Mouse (Mus musculus) intestine, embryonic 16.5 days (tissue): Measurements from ENCODE around the gene Ephb3. TPM values are rescaled to one million over a fixed set of nuclear protein-coding genes. Genes with fewer than 3 reads are reported as not detected.

Experiments used
- ATAC-seq: fragments of 200-750 bp; cut with Nextera tagmentation; 2 replicates; pipeline ENCODE4 v1.8.0; 2017; ENCODE audit warnings: moderate TSS enrichment, moderate library complexity
- H3K27ac ChIP-seq: fragments of 300-500 bp; sonication (generic); 2 replicates; pipeline ENCODE4 v1.5.1; 2014; ENCODE audit warnings: mild to moderate bottlenecking, low read length
- H3K27me3 ChIP-seq: fragments of 300-500 bp; sonication (generic); replicated peaks from 2 replicates; pipeline ENCODE4 v1.6.1; 2014; ENCODE audit warnings: low read length, control low read depth, mixed read lengths; ENCODE audit not compliant: control insufficient read depth, insufficient read depth
- H3K36me3 ChIP-seq: fragments of 300-500 bp; sonication (generic); 2 replicates; pipeline ENCODE4 v1.6.1; 2014; ENCODE audit warnings: low read length, control low read depth; ENCODE audit not compliant: control insufficient read depth, insufficient read depth
- H3K4me1 ChIP-seq: fragments of 300-500 bp; sonication (generic); 2 replicates; pipeline ENCODE4 v1.6.1; 2014; ENCODE audit warnings: low read length, control low read depth, mixed read lengths; ENCODE audit not compliant: control insufficient read depth, insufficient read depth
- H3K4me2 ChIP-seq: fragments of 300-500 bp; sonication (generic); 2 replicates; pipeline ENCODE4 v1.6.1; 2014; ENCODE audit warnings: low read depth, low read length, control low read depth
- H3K4me3 ChIP-seq: fragments of 300-500 bp; sonication (generic); 2 replicates; pipeline ENCODE4 v1.5.1; 2014; ENCODE audit warnings: mild to moderate bottlenecking, low read length
- H3K9ac ChIP-seq: fragments of 300-500 bp; sonication (generic); 2 replicates; pipeline ENCODE4 v1.6.1; 2014; ENCODE audit warnings: low read depth, low read length
- H3K9me3 ChIP-seq: fragments of 300-500 bp; sonication (generic); 2 replicates; pipeline ENCODE4 v1.6.1; 2016; ENCODE audit warnings: low read length, control low read depth; ENCODE audit not compliant: control insufficient read depth
- WGBS: fragments of 180-500 bp; shearing (Covaris S2); extraction: QIAGEN DNeasy Blood & Tissue Kit; methylation state at CpG from one replicate; pipeline ENCODE4 v1.1.7; 2014; 5-methylcytosine and 5-hydroxymethylcytosine counted together
- polyA plus RNA-seq: library from polyadenylated mRNA; unstranded; fragments of >200 nt; fragmentation: Nextera tagmentation; extraction: Ambion mirVana; gene quantifications from 2 replicates; pipeline ENCODE4 v1.2.1, GENCODE M21; 2015

Gene Ephb3
- polyA plus RNA-seq, 1 experiment from 2014 or later = 9.1 TPM

- 0 out of 2 replicates have a peak, but pooled peaks cover 3% of the 10 kb centered on the region for H3K4me1 ChIP-seq
- H3K4me3 ChIP-seq = no peak overlapping the region
- H3K27ac ChIP-seq = no peak overlapping the region
- H3K27me3 ChIP-seq = no peaks in the 10 kb centered on the region
- 53% methylated on average over 7 of the region's 7 CpGs for WGBS
- no peak for ATAC-seq
- no peaks in the 10 kb centered on the region for H3K9me3 ChIP-seq
- no peak overlapping the region for H3K9ac ChIP-seq
- H3K4me2 ChIP-seq = no peak overlapping the region
- H3K36me3 ChIP-seq = no peaks in the 10 kb centered on the region
These were observed 17.0 kb upstream of the Ephb3 start for GRCm38 (mm10) chr16:21187568-21187967.

GRCm38 (mm10) chr16:21188345-21188744 is 16.2 kb upstream of the Ephb3 start:
- H3K4me3 ChIP-seq = no peak overlapping the region
- H3K36me3 ChIP-seq = no peaks in the 10 kb centered on the region
- no peak overlapping the region for H3K9ac ChIP-seq
- 78% methylated on average over 3 of the region's 3 CpGs for WGBS
- no peaks in the 10 kb centered on the region for H3K9me3 ChIP-seq
- no peak overlapping the region for H3K4me2 ChIP-seq
- no peak overlapping the region for H3K27ac ChIP-seq
- ATAC-seq = no peak
- no peaks in the 10 kb centered on the region for H3K27me3 ChIP-seq
- 0 out of 2 replicates have a peak, but pooled peaks cover 3% of the 10 kb centered on the region for H3K4me1 ChIP-seq

- WGBS = 67% methylated on average over 14 of the region's 14 CpGs
- Histone ChIP-seq H3K4me1 (0 out of 2 replicates have a peak, but pooled peaks cover 3% of the 10 kb centered on the region), H3K4me2 (no peak overlapping the region), H3K9me3 (no peaks in the 10 kb centered on the region), H3K4me3 (no peak overlapping the region), H3K27ac (no peak overlapping the region), H3K36me3 (no peaks in the 10 kb centered on the region), H3K9ac (no peak overlapping the region), H3K27me3 (no peaks in the 10 kb centered on the region)
- no peak for ATAC-seq
These were observed 13.0 kb upstream of the Ephb3 start for GRCm38 (mm10) chr16:21191569-21191968.

- Histone ChIP-seq H3K9ac (no peak overlapping the region), H3K4me2 (no peak overlapping the region), H3K36me3 (no peaks in the 10 kb centered on the region), H3K27ac (no peak overlapping the region), H3K9me3 (no peaks in the 10 kb centered on the region), H3K27me3 (no peaks in the 10 kb centered on the region), H3K4me3 (no peak overlapping the region), H3K4me1 (0 out of 2 replicates have a peak, but pooled peaks cover 3% of the 10 kb centered on the region)
- 28% methylated on average over 7 of the region's 7 CpGs for WGBS
- ATAC-seq = peak; percentile 67
These were observed 11.8 kb upstream of the Ephb3 start for GRCm38 (mm10) chr16:21192509-21193354.

- ATAC-seq = no peak
- 83% methylated on average over 12 of the region's 12 CpGs for WGBS
These were observed 10.4 kb upstream of the Ephb3 start for GRCm38 (mm10) chr16:21194182-21194581.

GRCm38 (mm10) chr16:21195260-21195866 is 9.2 kb upstream of the Ephb3 start:
- Histone ChIP-seq H3K27me3 (no peaks in the 10 kb centered on the region), H3K4me3 (no peak overlapping the region), H3K4me1 (0 out of 2 replicates have a peak, but pooled peaks cover 3% of the 10 kb centered on the region), H3K4me2 (no peak overlapping the region), H3K36me3 (no peaks in the 10 kb centered on the region), H3K27ac (no peak overlapping the region), H3K9ac (no peak overlapping the region), H3K9me3 (no peaks in the 10 kb centered on the region)
- 72% methylated on average over 8 of the region's 8 CpGs for WGBS
- no peak for ATAC-seq

More at GRCm38 (mm10) chr16:21194182-21194581, 10.4 kb upstream of the Ephb3 start:
- H3K9me3 ChIP-seq = no peaks in the 10 kb centered on the region
- no peak overlapping the region for H3K9ac ChIP-seq
- H3K4me1 ChIP-seq = 0 out of 2 replicates have a peak, but pooled peaks cover 3% of the 10 kb centered on the region
- H3K4me2 ChIP-seq = no peak overlapping the region
- H3K27ac ChIP-seq = no peak overlapping the region
- no peaks in the 10 kb centered on the region for H3K36me3 ChIP-seq
- no peaks in the 10 kb centered on the region for H3K27me3 ChIP-seq
- no peak overlapping the region for H3K4me3 ChIP-seq

- no peak overlapping the region for H3K4me3 ChIP-seq
- ATAC-seq = no peak
These were observed 8.0 kb upstream of the Ephb3 start for GRCm38 (mm10) chr16:21196576-21196975.

GRCm38 (mm10) chr16:21197542-21197941 is 7.0 kb upstream of the Ephb3 start:
- Histone ChIP-seq H3K9me3 (no peaks in the 10 kb centered on the region), H3K27me3 (no peaks in the 10 kb centered on the region), H3K4me1 (no peaks in the 10 kb centered on the region), H3K27ac (no peak overlapping the region), H3K9ac (no peak overlapping the region), H3K36me3 (no peaks in the 10 kb centered on the region), H3K4me2 (no peak overlapping the region), H3K4me3 (no peak overlapping the region)
- no peak for ATAC-seq
- WGBS = 77% methylated on average over 4 of the region's 4 CpGs

More at GRCm38 (mm10) chr16:21196576-21196975, 8.0 kb upstream of the Ephb3 start:
- H3K4me2 ChIP-seq = no peak overlapping the region
- WGBS = 85% methylated on average over 3 of the region's 3 CpGs
- 0 out of 2 replicates have a peak, but pooled peaks cover 3% of the 10 kb centered on the region for H3K4me1 ChIP-seq
- H3K9ac ChIP-seq = no peak overlapping the region
- no peaks in the 10 kb centered on the region for H3K27me3 ChIP-seq
- H3K27ac ChIP-seq = no peak overlapping the region
- H3K9me3 ChIP-seq = no peaks in the 10 kb centered on the region
- no peaks in the 10 kb centered on the region for H3K36me3 ChIP-seq

- H3K27me3 ChIP-seq = no peaks in the 10 kb centered on the region
- H3K4me3 ChIP-seq = no peak overlapping the region
- no peak overlapping the region for H3K27ac ChIP-seq
- WGBS = 91% methylated on average over 7 of the region's 7 CpGs
- ATAC-seq = no peak
- no peaks in the 10 kb centered on the region for H3K36me3 ChIP-seq
- no peaks in the 10 kb centered on the region for H3K9me3 ChIP-seq
- no peak overlapping the region for H3K9ac ChIP-seq
- no peaks in the 10 kb centered on the region for H3K4me1 ChIP-seq
- H3K4me2 ChIP-seq = no peak overlapping the region
These were observed 6.5 kb upstream of the Ephb3 start for GRCm38 (mm10) chr16:21198006-21198405.
